Mouse (Mus musculus): ENCODE measurements around the gene Prkar1b.

DNA sequence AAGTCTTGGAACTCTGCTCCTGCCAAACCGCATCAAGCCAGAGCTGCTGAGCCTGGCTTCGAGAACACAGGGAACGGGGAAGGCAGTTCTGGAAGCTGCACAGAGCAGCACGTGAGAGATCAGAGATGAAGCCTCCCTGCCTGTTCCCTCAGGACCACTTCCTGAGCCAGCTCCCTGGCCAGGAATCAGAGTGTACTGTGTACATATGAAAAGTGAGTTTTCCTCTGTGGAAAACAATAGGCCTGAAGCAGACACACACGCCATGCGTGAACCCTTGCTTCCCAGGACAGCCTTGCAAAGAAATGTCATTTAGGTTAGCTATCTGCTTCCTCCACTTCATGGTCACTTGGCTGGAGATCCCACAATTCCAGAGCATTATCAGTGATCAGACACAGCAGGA lies 48.0 kb downstream of the Prkar1b start:
- TF ChIP-seq GATA1 (IDR thresholded peaks at IDR 0.05; ENCODE audit: borderline replicate concordance, low read length) (no peak), FLI1 (IDR thresholded peaks at IDR 0.05; ENCODE audit: low read length) (no peak)
